Mouse (Mus musculus) cerebellum, adult 8-10 months (tissue): Measurements from ENCODE around the gene 4930402H24Rik.

Experiments used
- DNase-seq: peaks from one replicate; pipeline ENCODE4 v3.0.0; 2022

The 4930402H24Rik gene

GRCm38 (mm10) chr2:130657541-130657940 lies 248.7 kb downstream of the 4930402H24Rik start:
- no peak for DNase-seq

GRCm38 (mm10) chr2:130656536-130656935 lies 249.7 kb downstream of the 4930402H24Rik start:
- no peak for DNase-seq
